Mouse (Mus musculus) C2C12 (cell line): ENCODE measurements around the gene Rnf34.

Experiments used
- CTCF ChIP-seq: IDR thresholded peaks from one replicate; pipeline ENCODE4 v1.5.1; 2011; ENCODE audit not compliant: control insufficient read depth, insufficient read depth, insufficient read length
- FOSL1 ChIP-seq: IDR thresholded peaks from one replicate; pipeline ENCODE4 v1.8.0; 2011; ENCODE audit warnings: mild to moderate bottlenecking, low read length; ENCODE audit not compliant: poor library complexity, insufficient read depth, severe bottlenecking
- MAX ChIP-seq: IDR thresholded peaks from one replicate; pipeline ENCODE4 v1.6.1; 2011; ENCODE audit warnings: mild to moderate bottlenecking, control low read depth
- MYOD1 ChIP-seq: IDR thresholded peaks from one replicate; pipeline ENCODE4 v1.6.1; 2011; ENCODE audit warnings: low read depth; ENCODE audit not compliant: control insufficient read depth, insufficient read length
- USF1 ChIP-seq: IDR thresholded peaks from one replicate; pipeline ENCODE4 v1.6.1; 2011; ENCODE audit warnings: low read depth, mild to moderate bottlenecking, control low read depth, moderate library complexity

DNA sequence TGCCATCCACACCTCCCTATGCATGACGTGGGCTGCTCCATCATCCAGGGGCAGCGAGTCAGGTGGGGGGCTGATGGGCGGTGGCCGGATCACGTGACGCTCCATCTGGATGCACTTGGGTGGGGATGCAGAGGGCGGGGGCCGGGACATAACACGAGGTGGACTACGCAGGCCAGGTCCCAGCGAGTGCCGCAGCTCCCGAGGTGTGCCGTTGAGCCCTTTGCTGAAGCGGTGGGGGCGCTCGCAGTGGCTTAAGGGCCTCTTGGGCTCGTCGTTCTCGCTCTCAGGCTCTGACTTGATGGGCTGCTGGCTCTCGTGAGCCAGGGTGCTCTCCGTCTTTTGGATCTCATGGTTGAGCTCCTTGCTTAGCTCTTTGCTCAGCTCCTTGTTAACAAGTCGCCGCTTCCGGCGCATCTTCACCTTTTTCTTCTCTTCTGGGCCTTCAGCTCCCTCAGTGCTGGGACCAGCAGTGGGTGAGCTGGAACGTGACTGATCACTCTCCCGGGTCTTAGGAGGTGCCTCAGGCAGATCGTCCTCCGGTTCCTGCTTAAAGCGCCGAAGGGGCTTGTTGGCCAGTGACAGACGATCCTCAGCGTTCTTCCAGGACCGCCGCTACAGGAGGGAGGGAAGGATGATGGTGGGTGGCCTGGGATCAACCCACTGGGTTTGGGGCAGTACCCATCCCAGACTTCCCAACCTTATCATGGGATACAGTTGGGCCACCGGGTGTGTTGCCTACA is 30.6 kb downstream of the Rnf34 start:
- TF ChIP-seq MAX (no peak), CTCF (no peak), FOSL1 (no peak), USF1 (no peak), MYOD1 (no peak)
